Mouse (Mus musculus): Measurements from ENCODE around the gene Nrp2. TPM values are rescaled to one million over a fixed set of nuclear protein-coding genes. Genes with fewer than 3 reads are reported as not detected.

Gene Nrp2
- total and polyA plus RNA-seq, 3 experiments, result not detected

GRCm38 (mm10) chr1:62859556-62860300, 156.6 kb downstream of the Nrp2 start:
- H3K79me2 ChIP-seq (ENCODE audit: control insufficient read depth, insufficient read depth, low read length, poor library complexity), result no peaks in the 10 kb centered on the region
- no peaks in the 10 kb centered on the region for H3K36me3 ChIP-seq (ENCODE audit: control insufficient read depth in 1 of 2, insufficient read depth in 2 of 2, low read length in 2 of 2)
- H3K27ac ChIP-seq (ENCODE audit: control insufficient read depth, low read depth, low read length), result no peak overlapping the region
- no peaks in the 10 kb centered on the region for H3K27me3 ChIP-seq (ENCODE audit: control insufficient read depth in 1 of 2, insufficient read depth in 2 of 2, low read length in 2 of 2)
- H3K9me3 ChIP-seq (replicated peaks; ENCODE audit: insufficient read depth, low read length), result no peaks in the 10 kb centered on the region
- H3K4me1 ChIP-seq (ENCODE audit: control insufficient read depth in 1 of 2, insufficient read depth in 2 of 2, low read length in 2 of 2), result no peaks in the 10 kb centered on the region
- no peak for DNase-seq (ENCODE audit: low read depth, low spot score)
- H3K4me3 ChIP-seq (ENCODE audit: control insufficient read depth in 1 of 2, insufficient read depth in 1 of 2, low read depth in 2 of 2, low read length in 2 of 2), result no peak overlapping the region
- H3K9ac ChIP-seq (ENCODE audit: control insufficient read depth, low read depth, low read length, poor library complexity, severe bottlenecking), result no peak overlapping the region
- TF ChIP-seq ZNF384 (IDR thresholded peaks at IDR 0.05; ENCODE audit: low read depth, low read length), result no peak
- no peak for TF ChIP-seq TBP (IDR thresholded peaks at IDR 0.05; ENCODE audit: low read depth, low read length)
- no peak for TF ChIP-seq USF2 (IDR thresholded peaks at IDR 0.05; ENCODE audit: borderline replicate concordance in 1 of 2, insufficient read depth in 1 of 2, low read depth in 1 of 2, low read length in 2 of 2)
- no peak for TF ChIP-seq KAT2A (conservative IDR thresholded peaks at IDR 0.05; ENCODE audit: low read depth, low read length)
- TF ChIP-seq GABPA (IDR thresholded peaks at IDR 0.05; ENCODE audit: low read depth, low read length), result no peak
- TF ChIP-seq USF1 (IDR thresholded peaks at IDR 0.05; ENCODE audit: low read depth, low read length), result no peak
- no peak for TF ChIP-seq JUND (IDR thresholded peaks at IDR 0.05; ENCODE audit: low read depth, low read length)
- TF ChIP-seq RAD21 (IDR thresholded peaks at IDR 0.05; ENCODE audit: low read depth, low read length), result no peak
- TF ChIP-seq ELF1 (IDR thresholded peaks at IDR 0.05; ENCODE audit: low read depth, low read length), result no peak
- TF ChIP-seq NELFE (IDR thresholded peaks at IDR 0.05; ENCODE audit: low read depth, low read length), result no peak
- TF ChIP-seq MEF2A (IDR thresholded peaks at IDR 0.05; ENCODE audit: extremely low read depth, insufficient replicate concordance, low read depth, low read length, poor library complexity, severe bottlenecking), result no peak
- TF ChIP-seq ETS1 (IDR thresholded peaks at IDR 0.05; ENCODE audit: low read depth, low read length), result no peak
- no peak for TF ChIP-seq MAFK (IDR thresholded peaks at IDR 0.05; ENCODE audit: borderline replicate concordance, low read depth, low read length)
- no peak for TF ChIP-seq SMC3 (IDR thresholded peaks at IDR 0.05; ENCODE audit: low read depth, low read length)
- no peak for TF ChIP-seq CHD2 (IDR thresholded peaks at IDR 0.05; ENCODE audit: low read length)
- TF ChIP-seq EP300 (IDR thresholded peaks at IDR 0.05; ENCODE audit: low read depth in 1 of 2, low read length in 2 of 2), result no peak
- TF ChIP-seq GATA1 (IDR thresholded peaks at IDR 0.05; ENCODE audit: low read depth, low read length), result no peak

- Histone ChIP-seq H3K4me1 (ENCODE audit: control insufficient read depth in 1 of 2, insufficient read depth in 2 of 2, low read length in 2 of 2) (no peaks in the 10 kb centered on the region), H3K4me3 (ENCODE audit: control insufficient read depth in 1 of 2, insufficient read depth in 1 of 2, low read depth in 2 of 2, low read length in 2 of 2) (no peak overlapping the region), H3K9me3 (replicated peaks; ENCODE audit: insufficient read depth, low read length) (no peaks in the 10 kb centered on the region), H3K27me3 (ENCODE audit: control insufficient read depth in 1 of 2, insufficient read depth in 2 of 2, low read length in 2 of 2) (no peaks in the 10 kb centered on the region), H3K9ac (ENCODE audit: control insufficient read depth, low read depth, low read length, poor library complexity, severe bottlenecking) (no peak overlapping the region), H3K27ac (ENCODE audit: control insufficient read depth, low read depth, low read length) (no peak overlapping the region), H3K79me2 (ENCODE audit: control insufficient read depth, insufficient read depth, low read length, poor library complexity) (no peaks in the 10 kb centered on the region), H3K36me3 (ENCODE audit: control insufficient read depth in 1 of 2, insufficient read depth in 2 of 2, low read length in 2 of 2) (no peaks in the 10 kb centered on the region)
- TF ChIP-seq UBTF (IDR thresholded peaks at IDR 0.05; ENCODE audit: borderline replicate concordance, insufficient read depth, low read depth, low read length) (no peak), MAZ (IDR thresholded peaks at IDR 0.05; ENCODE audit: low read depth, low read length) (no peak), ELF1 (IDR thresholded peaks at IDR 0.05; ENCODE audit: low read depth, low read length) (no peak), ZKSCAN1 (IDR thresholded peaks at IDR 0.05; ENCODE audit: low read depth, low read length) (no peak), KAT2A (conservative IDR thresholded peaks at IDR 0.05; ENCODE audit: low read depth, low read length) (no peak), TCF12 (IDR thresholded peaks at IDR 0.05; ENCODE audit: low read depth, low read length) (no peak), POLR2AphosphoS2 (IDR thresholded peaks at IDR 0.05; ENCODE audit: low read length) (no peak), SMC3 (IDR thresholded peaks at IDR 0.05; ENCODE audit: low read depth, low read length) (no peak), USF1 (IDR thresholded peaks at IDR 0.05; ENCODE audit: low read depth, low read length) (no peak), MXI1 (IDR thresholded peaks at IDR 0.05; ENCODE audit: low read depth, low read length) (no peak), MYC (IDR thresholded peaks at IDR 0.05; ENCODE audit: low read depth, low read length) (no peak), TAL1 (IDR thresholded peaks at IDR 0.05; ENCODE audit: low read length) (no peak), POLR2AphosphoS5 (IDR thresholded peaks at IDR 0.05; ENCODE audit: borderline replicate concordance, low read depth, low read length) (no peak), MAFK (IDR thresholded peaks at IDR 0.05; ENCODE audit: borderline replicate concordance, low read depth, low read length) (no peak), NELFE (IDR thresholded peaks at IDR 0.05; ENCODE audit: low read depth, low read length) (no peak), ZNF384 (IDR thresholded peaks at IDR 0.05; ENCODE audit: low read depth, low read length) (no peak), ZC3H11A (IDR thresholded peaks at IDR 0.05; ENCODE audit: low read depth, low read length) (no peak)
- DNase-seq (ENCODE audit: low read depth, low spot score), result no peak
These were observed 157.2 kb downstream of the Nrp2 start for GRCm38 (mm10) chr1:62860327-62860726.
